Mouse (Mus musculus) left cerebral cortex, adult 2 months (tissue): ENCODE measurements around the gene Arhgef3. TPM values are rescaled to one million over a fixed set of nuclear protein-coding genes. Genes with fewer than 3 reads are reported as not detected.
A peak's percentile ranks its signal among the peaks of the same experiment; 100 is the strongest.

Source experiments
- DNase-seq, 2 experiments: peaks; one replicate each; pipeline ENCODE4 v3.0.0; 2021 to 2022; ENCODE audit warnings: low spot score in 2 of 2, mixed read lengths in 1 of 2; ENCODE audit errors: extremely low spot score in 1 of 2
- H3K27ac ChIP-seq: fragments of 200-600 bp; 2 replicates; pipeline ENCODE4 v1.8.1; 2022
- H3K4me3 ChIP-seq: fragments of 200-600 bp; 2 replicates; pipeline ENCODE4 v1.8.1; 2022
- CTCF ChIP-seq: fragments of 200-600 bp; IDR thresholded peaks from 2 replicates; pipeline ENCODE4 v1.8.1; 2022; ENCODE audit warnings: antibody characterized with exemption, mild to moderate bottlenecking, moderate library complexity
- intact Hi-C: fragments of 180-260 bp; cut with DNase I; formaldehyde crosslinking; loops from one replicate; pipeline ENCODE4 v1.15.1; 2025
- total RNA-seq, 2 experiments: library from RNA; stranded (reverse); gene quantifications; 2 replicates each; pipeline ENCODE4 v1.2.3; 2021

Arhgef3 gene
- total RNA-seq, 2 experiments from 2014 or later, result 62.0 to 75.0 TPM

GRCm38 (mm10) chr14:27115991-27116390, 1.3 kb downstream of the Arhgef3 start:
- intact Hi-C loops, result loop anchor here (2.0 kb wide), 1 partner anchor 67 kb away; no protein-coding TSS in a partner anchor

GRCm38 (mm10) chr14:27116577-27117165, 2.0 kb downstream of the Arhgef3 start:
- H3K27ac ChIP-seq, result no peak overlapping the region
- intact Hi-C loops, result no loop called here
- no peak for DNase-seq
- TF ChIP-seq CTCF, result no peak
- H3K4me3 ChIP-seq, result no peak overlapping the region

More at GRCm38 (mm10) chr14:27115991-27116390, 1.3 kb downstream of the Arhgef3 start:
- no peak for TF ChIP-seq CTCF
- Histone ChIP-seq H3K27ac (no peak overlapping the region), H3K4me3 (no peak overlapping the region)
- no peak for DNase-seq

- Histone ChIP-seq H3K27ac (no peak overlapping the region), H3K4me3 (no peak overlapping the region)
- intact Hi-C loops, result no loop called here
- no peak for TF ChIP-seq CTCF
- DNase-seq, result no peak
Measured at GRCm38 (mm10) chr14:27118546-27118945, 3.8 kb downstream of the Arhgef3 start.

DNA sequence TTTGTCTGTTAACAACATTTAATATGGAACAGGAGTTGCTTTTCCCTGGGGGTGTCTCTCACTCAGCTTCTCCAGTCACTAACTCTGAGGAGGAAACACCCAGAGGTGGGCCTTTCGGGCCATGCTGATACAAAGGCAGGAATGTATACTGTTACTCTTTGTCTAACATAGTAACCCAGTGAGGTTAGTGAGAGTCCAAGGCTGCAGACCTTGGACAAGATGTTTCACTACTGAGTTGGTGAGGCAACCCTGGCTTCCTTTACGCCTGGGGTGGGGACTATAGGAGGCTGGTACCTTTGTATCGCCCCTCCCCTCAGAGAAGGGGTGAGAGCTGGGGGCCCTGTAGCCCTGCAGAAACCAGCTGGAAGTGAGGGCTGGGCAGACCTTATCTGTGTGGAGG, 7.9 kb downstream of the Arhgef3 start:
- no peak for DNase-seq
- intact Hi-C loops, result loop anchor here (5.0 kb wide), 1 partner anchor 50 kb away; no protein-coding TSS in a partner anchor

DNA sequence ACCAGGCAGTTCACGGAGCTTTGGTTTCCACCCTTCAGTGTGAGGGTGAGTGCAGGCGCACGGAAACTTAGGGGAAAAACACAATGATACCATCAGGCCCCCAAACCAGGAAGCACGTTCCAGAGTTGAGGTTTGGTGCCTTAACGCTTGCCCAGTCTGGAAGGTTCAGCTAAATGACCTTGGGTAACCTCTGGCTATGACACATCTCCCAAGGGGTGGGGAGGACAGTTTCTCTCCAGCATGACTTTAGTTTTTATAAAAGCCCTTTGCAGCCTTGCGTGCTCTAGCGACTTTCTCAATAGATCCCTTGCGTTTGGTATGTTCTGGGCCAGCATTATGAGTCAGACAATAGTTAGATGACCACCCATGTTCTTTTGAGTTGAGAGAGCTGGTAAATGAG, 8.8 kb downstream of the Arhgef3 start:
- Histone ChIP-seq H3K27ac (no peak overlapping the region), H3K4me3 (no peak overlapping the region)
- intact Hi-C loops, result loop anchor here (5.0 kb wide), 1 partner anchor 49 kb away; no protein-coding TSS in a partner anchor
- no peak for DNase-seq
- TF ChIP-seq CTCF, result no peak

More for the DNA sequence above, 7.9 kb downstream of the Arhgef3 start:
- no peak for TF ChIP-seq CTCF
- Histone ChIP-seq H3K4me3 (no peak overlapping the region), H3K27ac (no peak overlapping the region)

DNA sequence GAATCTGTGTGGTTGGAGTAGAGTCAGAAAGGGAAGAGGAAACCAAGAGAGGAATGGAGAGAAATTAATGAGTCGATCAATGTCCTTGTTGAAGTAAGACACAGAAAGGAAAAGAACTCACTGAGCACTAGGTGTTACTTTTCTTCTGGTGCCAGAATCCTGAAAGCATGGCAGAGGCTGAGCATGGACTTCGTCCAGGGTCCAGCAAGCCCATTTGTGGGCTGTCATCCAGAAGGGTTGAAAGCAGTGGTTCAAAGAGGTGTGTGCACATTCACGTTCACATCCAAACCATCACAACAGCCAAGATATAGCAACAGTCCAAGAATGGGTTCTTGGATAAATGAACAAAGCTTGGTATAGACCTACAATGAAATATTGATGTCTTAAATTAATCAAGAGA, 15.3 kb downstream of the Arhgef3 start:
- no peak for DNase-seq
- Histone ChIP-seq H3K4me3 (no peak overlapping the region), H3K27ac (no peak overlapping the region)
- TF ChIP-seq CTCF, result no peak
- intact Hi-C loops, result no loop called here

DNA sequence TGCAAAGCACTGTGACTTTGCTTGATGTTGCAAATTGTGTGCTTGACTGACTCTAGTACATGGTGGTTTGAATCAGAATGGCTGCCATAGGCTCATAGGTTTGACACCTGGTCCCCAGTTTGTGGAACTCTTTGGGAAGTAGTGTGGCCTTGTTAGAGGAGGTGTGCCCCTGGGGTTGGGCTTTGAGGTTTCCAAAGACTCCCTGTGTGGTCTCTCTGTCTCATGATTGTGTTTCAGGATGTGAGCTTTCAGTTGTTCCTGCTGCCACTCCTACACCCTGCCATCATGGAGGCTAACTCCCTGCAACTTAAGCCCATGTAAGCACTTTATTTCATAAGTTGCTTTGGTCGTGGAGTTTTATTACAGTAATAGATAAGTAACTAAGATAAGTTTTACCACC, 16.0 kb downstream of the Arhgef3 start:
- DNase-seq, result no peak
- H3K27ac ChIP-seq, result no peak overlapping the region
- no peak for TF ChIP-seq CTCF
- no peak overlapping the region for H3K4me3 ChIP-seq
- intact Hi-C loops, result no loop called here

DNA sequence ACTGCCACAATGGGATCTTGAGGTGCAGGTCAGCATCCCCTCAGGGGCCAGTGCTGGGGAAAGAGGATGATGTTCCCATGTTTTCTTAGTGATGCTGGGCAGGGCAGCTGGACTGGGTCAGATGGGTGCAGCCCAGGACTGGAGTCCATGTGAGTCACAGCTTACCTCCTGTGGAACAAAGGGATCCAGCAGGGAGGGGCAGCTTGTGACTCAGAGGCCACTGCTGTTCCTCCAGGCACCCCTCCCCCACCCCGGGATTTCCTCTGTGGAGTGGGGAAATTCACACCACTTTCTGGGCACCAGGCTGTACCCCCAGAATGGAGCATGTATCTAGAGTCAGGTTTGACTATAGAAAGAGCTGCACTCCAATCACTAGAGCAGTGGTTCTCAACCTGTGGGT, 16.8 kb downstream of the Arhgef3 start:
- TF ChIP-seq CTCF, result no peak
- Histone ChIP-seq H3K4me3 (no peak overlapping the region), H3K27ac (no peak overlapping the region)
- intact Hi-C loops, result no loop called here
- no peak for DNase-seq

GRCm38 (mm10) chr14:27138891-27139290, 24.2 kb downstream of the Arhgef3 start:
- Histone ChIP-seq H3K27ac (no peak overlapping the region), H3K4me3 (no peak overlapping the region)
- no peak for TF ChIP-seq CTCF
- DNase-seq, result peak in 1 of 2 experiments; percentile 41
- intact Hi-C loops, result no loop called here

GRCm38 (mm10) chr14:27139968-27140367, 25.3 kb downstream of the Arhgef3 start:
- no peak for DNase-seq
- no peak overlapping the region for H3K4me3 ChIP-seq
- TF ChIP-seq CTCF, result no peak
- H3K27ac ChIP-seq, result no peak overlapping the region
- intact Hi-C loops, result no loop called here

GRCm38 (mm10) chr14:27141486-27141885, 26.8 kb downstream of the Arhgef3 start:
- TF ChIP-seq CTCF, result no peak
- intact Hi-C loops, result no loop called here
- H3K4me3 ChIP-seq, result no peak overlapping the region
- H3K27ac ChIP-seq, result no peak overlapping the region
- no peak for DNase-seq

DNA sequence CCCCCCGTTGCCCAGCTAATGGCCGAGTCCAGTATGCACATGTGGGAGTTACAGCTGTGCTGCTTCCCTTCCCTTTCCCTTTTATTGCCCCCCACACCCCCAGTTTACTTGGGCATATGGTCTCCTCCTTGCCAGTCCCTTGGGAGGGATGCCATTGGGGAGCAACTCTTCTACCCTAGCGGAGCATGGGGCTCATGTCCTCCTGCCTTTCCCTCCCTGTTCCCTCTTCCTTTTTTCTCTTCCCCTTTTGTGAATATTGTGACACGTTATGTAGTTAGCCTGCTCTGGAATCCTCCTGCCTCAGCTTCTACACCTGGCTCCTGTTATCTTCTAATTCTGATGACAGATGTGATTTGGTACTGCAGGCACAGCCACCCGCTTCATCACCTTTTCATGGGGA, 28.0 kb downstream of the Arhgef3 start:
- intact Hi-C loops, result no loop called here
- Histone ChIP-seq H3K4me3 (no peak overlapping the region), H3K27ac (no peak overlapping the region)
- DNase-seq, result no peak
- TF ChIP-seq CTCF, result no peak
